Mouse (Mus musculus) lung, adult 2 months (tissue): ENCODE measurements around the gene Rpl36al.

Experiments used
- CTCF ChIP-seq: fragments of 200-500 bp; IDR thresholded peaks from 2 replicates; pipeline ENCODE4 v1.5.1; 2011; ENCODE audit warnings: mild to moderate bottlenecking, low read length, control low read depth; ENCODE audit not compliant: insufficient read depth
- POLR2A ChIP-seq: fragments of 200-500 bp; IDR thresholded peaks from 2 replicates; pipeline ENCODE4 v1.6.1; 2011; ENCODE audit warnings: low read depth, mild to moderate bottlenecking, control low read depth, low read length, borderline replicate concordance; ENCODE audit errors: extremely low read depth

GRCm38 (mm10) chr12:69216587-69216986 is 32.7 kb upstream of the Rpl36al start:
- TF ChIP-seq POLR2A (no peak), CTCF (no peak)
